Mouse (Mus musculus) layer of hippocampus, adult 2 months (tissue): ENCODE data around the gene Pmm1. TPM values are rescaled to one million over a fixed set of nuclear protein-coding genes. Genes with fewer than 3 reads are reported as not detected.

Source experiments
- DNase-seq, 2 experiments: peaks; one replicate each; pipeline ENCODE4 v3.0.0; 2022; ENCODE audit warnings: low spot score in 2 of 2
- H3K27ac ChIP-seq: fragments of 200-600 bp; 2 replicates; pipeline ENCODE4 v1.8.1; 2022
- H3K4me3 ChIP-seq: fragments of 200-600 bp; 2 replicates; pipeline ENCODE4 v1.8.1; 2022; ENCODE audit warnings: mild to moderate bottlenecking
- CTCF ChIP-seq: fragments of 200-600 bp; conservative IDR thresholded peaks from 2 replicates; pipeline ENCODE4 v1.8.1; 2022; ENCODE audit warnings: antibody characterized with exemption, mild to moderate bottlenecking, moderate library complexity
- total RNA-seq, 2 experiments: library from RNA; stranded (reverse); gene quantifications; 2 replicates each; pipeline ENCODE4 v1.2.3; 2021

Pmm1 gene
- total RNA-seq, 2 experiments from 2014 or later: 214 to 224 TPM

DNA sequence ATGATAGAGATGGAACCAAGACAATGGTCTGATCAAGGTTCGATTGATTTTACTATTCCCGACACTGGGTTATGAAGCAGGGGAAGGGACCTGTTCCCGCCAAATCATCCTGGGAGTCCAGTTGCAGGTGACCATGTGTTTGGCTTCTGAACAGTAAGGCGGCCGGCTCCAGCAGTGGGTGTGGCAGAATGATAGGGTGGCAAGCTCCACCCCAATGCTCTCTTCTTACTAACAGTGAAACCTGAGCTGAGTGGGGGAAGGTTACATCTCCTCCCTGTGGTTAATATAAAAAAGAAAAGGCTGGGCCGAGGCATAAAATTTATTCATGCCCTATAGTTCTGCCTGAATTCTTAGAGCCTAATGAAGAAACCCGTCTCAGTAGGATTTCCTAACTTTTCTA lies 8.4 kb upstream of the Pmm1 start:
- Histone ChIP-seq H3K27ac (no peak overlapping the region), H3K4me3 (no peak overlapping the region)
- TF ChIP-seq CTCF: no peak
- DNase-seq: no peak

DNA sequence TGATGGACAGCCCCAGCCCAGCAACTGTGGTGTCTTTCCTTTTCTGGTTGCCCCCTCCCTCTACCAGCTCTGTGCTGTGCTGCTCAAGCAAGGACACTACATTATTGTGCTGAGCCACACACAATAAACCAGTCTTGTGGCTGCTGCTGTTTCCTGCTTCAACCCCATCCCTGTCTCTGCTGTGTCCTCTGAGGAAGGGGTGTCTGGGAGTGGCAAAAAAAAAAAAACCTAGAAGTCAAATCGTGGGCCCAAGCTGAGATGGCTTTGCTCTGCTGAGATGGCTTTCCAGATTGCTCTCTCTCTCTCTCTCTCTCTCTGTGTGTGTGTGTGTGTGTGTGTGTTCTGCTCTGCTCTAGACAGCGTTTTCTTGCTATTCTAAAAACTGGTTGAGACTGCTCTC lies 7.7 kb upstream of the Pmm1 start:
- no peak for TF ChIP-seq CTCF
- no peak overlapping the region for H3K4me3 ChIP-seq
- H3K27ac ChIP-seq: no peak overlapping the region
- DNase-seq: no peak

DNA sequence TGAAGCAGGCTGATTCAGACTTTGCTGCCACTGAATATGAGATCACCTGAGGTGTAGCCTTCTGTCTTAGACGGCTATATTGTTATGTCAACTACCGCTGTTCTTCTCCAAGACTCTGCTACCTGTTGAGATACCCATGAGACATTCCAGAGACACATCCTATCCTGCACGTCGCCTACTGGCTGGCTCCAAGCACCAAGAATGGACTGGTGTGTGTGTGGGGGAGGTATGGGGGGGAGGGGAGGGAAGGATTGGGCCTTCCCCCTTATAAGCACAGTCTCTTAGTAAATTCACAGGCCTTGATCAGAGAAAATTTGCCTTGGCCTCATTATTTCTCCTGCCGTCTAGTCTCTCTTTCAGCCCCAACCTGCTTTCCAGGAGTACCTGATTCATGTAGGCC lies 7.1 kb upstream of the Pmm1 start:
- no peak for TF ChIP-seq CTCF
- DNase-seq: no peak
- H3K4me3 ChIP-seq: no peak overlapping the region

DNA sequence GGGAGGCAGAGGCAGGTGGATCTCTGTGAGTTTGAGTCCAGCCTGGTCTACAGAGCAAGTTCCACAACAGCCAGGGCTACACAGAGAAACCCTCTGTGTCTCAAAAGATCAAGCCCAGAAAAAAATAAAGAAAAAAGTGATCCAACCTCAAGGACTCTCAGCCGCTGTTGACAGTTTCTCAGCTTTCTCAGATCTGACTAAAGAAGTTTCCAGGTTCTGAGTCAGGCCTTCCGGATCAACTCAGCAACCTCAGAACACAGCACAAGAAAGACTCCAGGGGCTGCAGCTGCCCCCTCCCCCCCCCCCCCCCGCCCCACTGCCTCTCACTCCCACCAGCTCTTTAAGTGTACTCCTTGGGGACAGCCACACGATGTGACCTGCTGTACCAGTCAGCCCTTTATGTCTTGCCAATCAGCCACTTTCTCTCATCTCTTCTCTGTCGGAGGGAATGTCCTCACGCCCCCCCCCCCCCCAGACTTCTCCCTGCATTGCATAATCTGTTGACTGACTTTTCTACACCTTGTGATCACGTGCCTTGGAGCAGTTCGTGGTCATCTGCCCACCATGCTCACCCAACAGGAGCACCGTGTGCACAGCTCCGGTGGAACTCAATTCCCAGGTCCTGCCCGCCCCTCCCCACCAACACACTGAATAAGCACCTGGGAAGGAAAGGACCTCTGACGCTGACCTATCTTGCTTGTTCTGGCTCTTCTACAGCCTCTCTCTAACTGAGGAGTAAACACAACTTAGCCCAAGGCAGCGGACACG lies 5.5 kb upstream of the Pmm1 start:
- Histone ChIP-seq H3K4me3 (no peak overlapping the region), H3K27ac (no peak overlapping the region)
- no peak for DNase-seq
- no peak for TF ChIP-seq CTCF

More for the DNA sequence above, 7.1 kb upstream of the Pmm1 start:
- no peak overlapping the region for H3K27ac ChIP-seq

DNA sequence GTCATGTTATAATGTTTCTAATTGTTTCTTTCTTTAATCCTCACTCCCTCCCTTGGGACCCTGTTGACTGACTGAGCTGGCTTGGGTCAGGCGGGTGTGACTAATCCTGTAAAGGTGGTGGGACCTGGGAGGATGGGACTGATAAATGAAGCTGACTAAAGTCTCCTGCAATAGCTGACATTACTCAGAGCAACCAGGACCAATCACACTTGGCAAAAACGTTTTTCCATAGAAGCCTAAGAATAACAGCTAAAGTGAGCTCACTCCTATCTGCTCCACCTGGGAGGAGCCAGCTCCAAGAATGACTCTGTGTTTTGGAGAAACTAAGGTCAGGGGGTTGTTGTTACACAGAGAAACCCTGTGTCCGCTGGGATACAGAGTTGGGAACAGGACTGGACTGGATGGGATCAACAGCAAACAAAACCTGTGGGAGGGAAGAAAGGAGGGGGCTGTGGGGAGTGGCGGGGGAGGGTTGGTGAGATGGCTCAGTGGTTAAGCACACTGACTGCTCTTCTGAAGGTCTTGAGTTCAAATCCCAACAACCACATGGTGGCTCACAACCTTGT lies 4.3 kb upstream of the Pmm1 start:
- no peak for DNase-seq
- TF ChIP-seq CTCF: no peak; the same call in 1 of the 2 replicates
- Histone ChIP-seq H3K4me3 (no peak overlapping the region), H3K27ac (no peak overlapping the region)

DNA sequence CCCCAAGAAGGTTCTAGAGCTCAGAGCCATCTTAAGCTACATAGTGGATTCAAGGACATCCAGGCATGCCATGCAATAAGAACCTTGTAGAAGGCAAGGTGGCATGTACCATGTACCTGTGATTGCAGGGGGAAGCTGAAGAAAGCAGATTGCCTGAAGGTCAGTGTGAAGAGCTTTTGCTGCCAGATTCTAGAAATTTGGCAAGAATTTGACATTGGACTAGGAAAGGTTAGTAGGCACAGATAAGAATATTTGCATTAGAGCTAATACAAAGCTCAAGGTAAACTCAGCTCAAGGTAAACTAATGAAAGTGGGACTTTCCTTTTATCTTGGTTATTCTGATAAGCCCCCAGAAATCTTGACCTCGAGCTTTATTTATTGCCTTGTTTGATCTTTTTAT lies 3.5 kb upstream of the Pmm1 start:
- no peak for TF ChIP-seq CTCF
- DNase-seq: no peak
- no peak overlapping the region for H3K27ac ChIP-seq
- H3K4me3 ChIP-seq: no peak overlapping the region

DNA sequence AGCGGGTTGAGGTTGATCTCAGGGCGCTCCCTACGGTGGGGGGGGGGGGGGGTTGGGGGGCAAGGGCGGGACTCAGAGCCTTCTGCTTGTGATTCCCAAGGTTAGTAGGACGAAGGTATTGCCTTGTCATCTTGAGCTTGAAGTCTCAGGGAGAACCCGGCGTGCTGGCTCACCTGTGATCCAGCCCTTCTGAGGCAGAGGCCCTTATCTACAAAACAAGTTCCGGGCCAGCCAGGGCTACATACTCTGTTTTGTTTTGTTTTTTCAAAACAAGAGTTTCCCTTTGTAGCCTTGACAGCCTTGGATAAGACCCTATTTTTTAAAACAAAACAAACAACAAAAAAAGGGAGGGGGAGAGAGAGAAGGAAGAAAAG lies 335 bp upstream of the Pmm1 start:
- peak overlapping the region; percentile 69 for H3K4me3 ChIP-seq
- H3K27ac ChIP-seq: peak overlapping the region; percentile 77
- DNase-seq: no peak
- no peak for TF ChIP-seq CTCF

DNA sequence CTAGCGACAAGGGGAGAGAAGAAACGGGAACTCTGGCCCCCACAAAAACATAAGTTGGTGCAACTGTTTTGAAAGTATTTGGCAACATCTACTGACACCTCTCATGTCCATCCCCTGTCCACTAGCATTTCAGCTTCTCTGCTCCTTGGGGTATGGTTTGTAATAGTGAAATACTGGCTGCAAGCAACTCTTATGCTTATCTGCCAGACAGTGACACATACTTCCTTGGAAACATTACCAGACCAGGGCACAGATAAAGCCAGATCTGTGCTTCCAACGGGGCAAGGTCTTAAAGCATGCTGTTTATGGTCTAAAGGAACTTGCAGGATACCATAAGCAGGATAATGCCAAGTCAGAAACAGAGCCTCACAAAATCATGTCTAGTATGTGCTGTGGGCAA lies 1.8 kb downstream of the Pmm1 start:
- no peak for TF ChIP-seq CTCF
- no peak for DNase-seq
- peak overlapping the region; percentile 69 for H3K4me3 ChIP-seq
- H3K27ac ChIP-seq: peak overlapping the region; percentile 99

DNA sequence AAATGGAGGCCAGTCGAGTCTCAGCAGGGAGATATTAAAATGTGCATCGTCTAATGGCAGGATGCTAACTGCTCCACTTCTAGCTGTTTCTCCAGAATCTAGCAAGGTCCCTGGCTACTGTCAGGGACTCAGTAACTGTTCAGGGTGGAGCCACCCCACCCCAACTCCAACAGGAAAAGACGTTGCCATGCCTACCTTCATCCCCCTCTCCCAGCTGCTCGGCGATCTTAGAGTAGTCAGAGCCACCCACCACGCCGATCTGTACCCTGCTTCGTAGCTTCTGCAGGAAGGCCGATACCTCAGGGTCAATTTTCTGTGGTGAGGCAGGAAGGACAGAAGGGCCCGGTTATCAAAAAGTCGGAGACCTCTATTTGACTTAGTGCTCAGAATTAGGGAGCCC lies 3.1 kb downstream of the Pmm1 start:
- TF ChIP-seq CTCF: no peak
- peak overlapping the region; percentile 69; the same call in 1 of the 2 replicates for H3K4me3 ChIP-seq
- H3K27ac ChIP-seq: peak overlapping the region; percentile 99
- DNase-seq: no peak

DNA sequence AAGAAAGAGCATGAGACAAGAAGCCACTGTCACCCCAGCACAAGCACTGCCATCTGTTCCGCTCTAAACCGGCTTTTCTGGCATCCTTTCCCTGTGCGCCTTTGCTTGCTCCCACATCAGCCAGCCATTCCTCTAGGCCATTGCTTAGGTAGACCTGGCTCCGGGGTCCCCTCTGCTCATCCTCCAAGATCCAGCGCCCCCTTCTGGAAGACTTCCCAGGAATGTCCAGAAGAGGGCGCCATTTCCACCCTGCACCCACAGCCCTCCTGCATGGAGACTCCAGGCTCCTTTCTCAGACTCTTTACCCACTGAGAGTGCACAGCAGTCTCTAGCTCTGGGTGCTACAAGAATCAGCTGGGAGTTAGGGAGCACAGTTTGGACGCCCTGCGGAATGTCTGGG lies 4.3 kb downstream of the Pmm1 start:
- Histone ChIP-seq H3K27ac (peak overlapping the region; percentile 99), H3K4me3 (no peak overlapping the region)
- peak; percentile 50 to 67 for DNase-seq
- peak; percentile 91 for TF ChIP-seq CTCF

DNA sequence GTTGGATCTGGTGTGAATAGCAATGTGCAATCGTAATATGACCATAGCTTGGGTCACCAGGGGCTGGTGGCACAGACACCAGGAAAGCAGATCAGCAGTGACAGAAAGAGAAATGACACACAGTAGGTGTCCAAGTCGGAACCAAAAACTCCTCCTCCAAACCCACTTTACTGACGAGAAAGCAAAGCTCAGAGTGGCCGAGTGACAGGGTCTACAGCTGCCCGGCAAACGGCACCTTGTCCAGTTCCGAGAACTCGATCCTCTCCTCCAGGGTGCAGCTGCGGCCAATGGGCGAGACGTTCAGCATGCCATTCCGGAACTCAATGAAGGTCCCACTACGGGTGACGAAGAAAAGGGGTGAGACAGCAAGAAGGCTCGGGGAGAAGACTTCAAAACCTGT lies 5.3 kb downstream of the Pmm1 start:
- TF ChIP-seq CTCF: no peak
- Histone ChIP-seq H3K4me3 (no peak overlapping the region), H3K27ac (no peak overlapping the region)
- no peak for DNase-seq

DNA sequence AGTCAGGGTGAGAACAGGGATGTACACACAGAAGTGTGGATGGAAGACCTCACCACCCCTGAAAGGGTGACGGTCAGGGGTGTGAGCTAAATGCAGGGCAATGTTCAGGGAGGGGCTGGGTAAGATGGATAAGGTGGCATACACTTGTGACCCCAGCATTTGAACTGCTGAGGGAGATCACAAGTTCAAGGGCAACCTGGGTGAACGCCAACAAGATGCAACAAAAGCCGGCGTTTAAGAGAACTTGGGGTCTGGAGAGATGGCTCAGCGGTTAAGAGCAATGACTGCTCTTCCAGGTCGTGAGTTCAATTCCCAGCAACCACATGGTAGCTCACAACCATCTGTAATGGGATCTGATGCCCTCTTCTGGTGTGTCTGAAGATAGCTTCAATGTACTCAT lies 6.0 kb downstream of the Pmm1 start:
- Histone ChIP-seq H3K4me3 (no peak overlapping the region), H3K27ac (no peak overlapping the region)
- 0 out of 2 replicates have a peak, but pooled peaks have one; percentile 12 for TF ChIP-seq CTCF
- no peak for DNase-seq

DNA sequence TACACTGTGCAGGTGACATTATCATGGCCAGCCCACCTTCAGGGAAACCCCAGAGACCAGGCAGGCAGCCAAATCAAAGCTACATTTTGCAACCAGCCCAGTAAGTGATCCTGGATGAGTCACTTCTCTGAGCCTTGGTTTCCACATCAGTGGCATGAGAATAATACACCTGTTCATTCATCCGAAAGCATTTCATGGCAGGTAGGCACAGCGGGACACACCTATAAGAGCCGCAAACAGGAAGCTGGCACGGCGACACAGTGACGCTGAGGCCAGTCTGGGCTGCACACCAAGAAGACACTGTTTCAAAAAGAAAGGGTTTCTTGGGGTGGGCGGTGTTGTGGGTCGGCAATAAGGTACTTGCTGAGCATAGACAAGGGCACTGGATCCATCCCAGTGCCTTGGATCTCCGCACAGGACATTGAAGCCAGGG lies 6.6 kb downstream of the Pmm1 start:
- TF ChIP-seq CTCF: no peak
- no peak overlapping the region for H3K4me3 ChIP-seq
- no peak for DNase-seq
- H3K27ac ChIP-seq: no peak overlapping the region

DNA sequence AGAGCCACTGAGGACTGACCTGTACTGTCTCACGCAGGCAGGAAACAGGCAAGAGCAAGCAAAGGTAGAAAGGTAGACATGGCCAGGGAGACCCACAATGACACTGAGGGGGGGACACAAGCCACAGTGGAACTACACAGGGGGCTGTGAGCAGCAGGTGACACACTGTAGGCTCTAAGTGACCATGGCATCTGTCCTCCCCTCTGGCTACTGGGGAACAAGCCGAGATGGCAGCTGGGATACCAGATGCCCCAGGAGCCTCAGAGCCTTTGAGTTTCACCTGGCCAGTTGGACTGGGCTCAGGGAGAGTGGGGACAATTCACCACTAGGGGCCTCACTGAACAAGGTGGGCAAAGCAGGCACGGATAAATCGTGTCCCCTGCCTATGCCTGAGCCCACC lies 8.4 kb downstream of the Pmm1 start:
- peak; percentile 39 for TF ChIP-seq CTCF
- DNase-seq: no peak
- Histone ChIP-seq H3K4me3 (no peak overlapping the region), H3K27ac (no peak overlapping the region)

DNA sequence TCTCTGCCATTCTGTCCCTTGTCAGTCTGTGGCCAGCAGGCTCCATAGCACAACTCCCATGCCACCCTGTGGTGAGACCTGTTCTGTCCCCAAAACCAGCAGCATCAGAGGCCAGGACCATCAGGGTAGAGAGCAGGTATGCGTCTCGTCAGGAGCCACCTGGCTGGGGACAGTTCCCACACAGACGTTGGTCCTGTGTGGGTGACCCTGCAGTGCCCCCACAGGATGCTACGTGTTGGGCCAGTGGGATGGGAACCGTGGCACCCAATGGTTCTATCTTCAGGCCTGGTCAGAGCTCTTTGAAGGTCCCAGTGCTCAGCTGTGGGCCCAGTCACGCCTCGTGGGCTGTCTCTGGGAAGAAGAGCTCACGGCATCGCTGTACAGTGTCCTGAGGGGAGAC lies 9.6 kb downstream of the Pmm1 start:
- no peak for DNase-seq
- 0 out of 2 replicates have a peak, but pooled peaks have one; percentile 10 for TF ChIP-seq CTCF
- no peak overlapping the region for H3K27ac ChIP-seq
- H3K4me3 ChIP-seq: no peak overlapping the region
